Mouse (Mus musculus) natural killer cell, adult 2 months (primary cell): ENCODE results near the gene Rab40c.
"Not testable (repeated sequence)": the region's sequence is repeated elsewhere in the genome, so short reads cannot be mapped to it uniquely, and the experiment has no call there.

Source experiments
- DNase-seq, 2 experiments: peaks; one replicate each; pipeline ENCODE4 v3.0.0; 2022; ENCODE audit warnings: low spot score in 2 of 2

The Rab40c gene

GRCm38 (mm10) chr17:25875171-25876136, 44.1 kb downstream of the Rab40c start:
- peak; percentile 83 to 84 for DNase-seq

DNA sequence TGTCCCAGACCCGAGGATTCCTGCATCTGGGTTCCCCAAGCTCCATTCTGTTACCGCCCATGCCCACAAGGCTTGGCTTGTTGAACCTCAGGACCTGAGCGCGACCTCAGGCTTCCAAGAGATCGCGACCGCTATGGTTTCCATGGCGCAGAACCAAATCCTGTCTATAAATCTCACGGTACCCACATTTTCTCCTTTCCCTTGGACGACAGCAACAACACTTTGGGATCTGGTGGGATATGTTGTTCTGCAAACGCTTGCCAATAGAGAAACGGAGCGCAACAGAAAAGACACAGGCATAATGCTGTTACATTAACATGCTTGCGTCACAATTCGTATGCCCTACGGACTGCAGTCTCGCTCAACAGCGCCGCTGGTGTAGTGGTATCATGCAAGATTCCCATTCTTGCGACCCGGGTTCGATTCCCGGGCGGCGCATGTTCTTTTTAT, 44.8 kb downstream of the Rab40c start, which contains the start of gene Mettl26:
Gene Mettl26 (plus strand): TSS at position 354 of the 450 bp plus-strand sequence.
- DNase-seq, result peak; percentile 93 to 94

DNA sequence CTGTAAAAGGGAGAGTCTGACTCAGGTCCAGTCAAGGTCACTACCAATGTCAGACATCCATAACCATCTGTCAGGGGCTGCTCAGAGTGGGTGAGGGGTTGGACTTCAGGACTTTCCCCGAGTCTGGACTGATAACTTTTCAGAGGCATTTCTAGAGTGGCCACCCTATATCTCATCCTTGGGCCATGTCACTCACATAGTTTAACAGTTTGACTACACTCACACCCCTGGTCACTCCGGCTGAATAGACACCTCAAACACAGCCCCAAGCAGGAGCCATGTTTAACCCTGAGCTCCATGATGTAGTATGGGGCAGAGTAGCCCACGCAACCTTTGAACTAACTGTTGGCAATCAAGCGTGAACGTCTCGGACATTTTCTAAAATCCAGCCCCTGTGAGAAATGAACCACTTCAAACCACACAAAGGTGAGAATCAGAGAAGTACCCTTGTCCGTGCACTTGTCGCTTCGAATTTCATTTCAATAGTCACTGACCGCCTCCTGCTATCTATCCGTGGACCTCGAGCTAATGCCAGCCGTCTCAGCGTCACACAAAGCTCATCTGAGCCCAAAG, 45.3 kb downstream of the Rab40c start:
- no peak for DNase-seq

DNA sequence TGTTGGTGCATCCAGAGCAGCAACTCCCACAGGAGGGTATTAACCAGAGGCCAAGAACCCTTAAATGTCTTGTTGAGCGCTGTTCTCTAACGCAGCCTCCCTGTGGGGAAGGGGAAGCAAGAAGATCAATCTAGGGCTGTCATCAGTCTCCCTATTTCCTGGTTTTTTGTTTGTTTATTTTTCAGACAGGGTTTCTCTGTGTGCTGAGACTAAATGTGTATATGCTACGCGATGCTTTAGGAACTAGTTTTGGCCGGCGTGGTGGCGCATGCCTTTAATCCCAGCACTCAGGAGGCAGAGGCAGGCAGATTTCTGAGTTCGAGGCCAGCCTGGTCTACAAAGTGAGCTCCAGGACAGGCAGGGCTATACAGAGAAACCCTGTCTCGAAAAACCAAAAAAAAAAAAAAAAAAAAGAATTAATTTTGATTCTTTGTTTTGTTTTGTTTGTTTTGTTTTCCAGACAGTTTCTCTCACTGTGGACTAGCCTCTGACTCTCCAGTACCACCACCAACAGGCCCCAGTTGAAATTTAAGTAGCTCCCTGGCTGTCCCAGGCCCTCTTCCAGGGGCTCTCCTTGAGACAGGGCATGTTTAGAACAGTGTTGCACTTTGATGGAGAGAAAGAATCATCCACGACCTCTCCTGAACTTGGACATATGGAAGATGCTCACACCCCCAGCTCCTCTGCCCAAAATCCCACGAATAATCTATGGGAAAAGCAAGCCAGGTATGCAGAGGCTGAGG, 46.0 kb downstream of the Rab40c start:
- DNase-seq, result no peak

DNA sequence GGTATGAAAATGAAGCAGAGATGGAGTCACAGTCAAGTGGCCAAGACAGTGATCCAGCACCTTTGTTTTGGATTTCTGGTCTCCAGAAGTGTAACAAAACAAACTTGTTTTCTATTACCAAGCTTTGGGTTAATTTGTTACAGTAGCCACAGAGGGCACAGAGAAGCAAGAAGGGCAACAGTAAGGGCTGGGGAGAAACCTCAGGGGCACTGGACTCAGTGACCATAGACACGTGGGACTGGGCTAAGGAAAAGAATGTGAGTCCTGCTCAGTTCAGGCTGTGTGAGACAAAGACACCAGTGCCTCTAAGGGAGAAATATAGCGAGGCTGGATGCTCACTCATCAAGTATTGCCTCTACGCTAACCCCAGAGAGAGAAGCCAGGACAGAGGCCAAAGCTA, 46.9 kb downstream of the Rab40c start:
- no peak for DNase-seq

DNA sequence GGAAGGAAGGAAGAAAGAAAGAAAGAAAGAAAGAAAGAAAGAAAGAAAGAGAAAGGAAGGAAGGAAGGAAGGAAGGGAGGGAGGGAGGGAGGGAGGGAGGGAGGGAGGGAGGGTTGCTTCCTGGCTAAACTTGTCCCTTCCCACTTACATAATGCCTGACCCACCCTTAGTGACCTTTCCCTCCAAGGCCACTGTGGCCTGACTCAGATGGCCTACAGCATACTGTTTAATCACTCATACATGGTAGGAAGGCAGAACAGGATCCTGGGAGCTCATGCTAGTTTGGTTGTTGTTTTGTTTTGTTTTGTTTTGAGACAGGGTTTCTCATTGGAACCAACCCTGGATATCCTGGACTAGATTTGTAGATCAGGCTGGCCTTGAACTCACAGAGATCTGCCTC, 48.0 kb downstream of the Rab40c start:
- DNase-seq, result not testable (repeated sequence)

- no peak for DNase-seq
These were observed 49.6 kb downstream of the Rab40c start for GRCm38 (mm10) chr17:25869954-25870353.

GRCm38 (mm10) chr17:25869498-25869897, 50.0 kb downstream of the Rab40c start:
- no peak for DNase-seq

DNA sequence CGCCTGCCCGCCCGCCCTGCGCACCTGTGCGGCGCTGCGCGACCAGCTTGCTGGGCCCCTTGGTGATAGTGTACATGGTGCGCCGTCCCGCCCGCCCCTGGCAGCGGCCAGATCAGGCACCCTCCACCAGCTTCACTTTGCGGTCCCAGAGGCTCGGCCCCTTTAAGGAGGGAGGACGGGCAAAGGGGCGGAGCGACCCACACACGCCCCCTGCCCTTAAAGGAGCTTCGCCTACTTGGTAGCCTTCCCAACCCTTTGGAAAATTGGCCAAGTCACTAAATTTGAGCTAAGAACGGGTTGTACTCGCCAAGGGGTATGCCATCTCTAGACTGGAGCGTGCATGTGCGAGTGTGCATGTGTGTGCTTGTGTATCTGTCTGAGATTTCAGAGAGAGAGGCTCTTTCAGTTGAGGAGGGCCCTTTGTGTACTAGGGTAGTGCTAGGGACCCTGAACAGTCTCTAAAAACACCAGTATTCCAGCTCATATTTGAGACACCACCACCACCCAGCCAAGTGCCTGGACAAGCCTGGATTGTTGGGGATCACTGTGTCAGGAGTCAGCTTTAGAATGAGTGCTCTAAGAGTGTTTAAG, 50.8 kb downstream of the Rab40c start, which contains the start of gene Mcrip2:
Gene Mcrip2 (minus strand): TSS at position 164 of the 591 bp plus-strand sequence.
- DNase-seq, result peak in 1 of 2 experiments; percentile 32

GRCm38 (mm10) chr17:25867836-25868600, 51.5 kb downstream of the Rab40c start:
- no peak for DNase-seq

- DNase-seq, result no peak
These were observed 52.1 kb downstream of the Rab40c start for GRCm38 (mm10) chr17:25867509-25867835.

GRCm38 (mm10) chr17:25866172-25866571, 53.4 kb downstream of the Rab40c start:
- no peak for DNase-seq

DNA sequence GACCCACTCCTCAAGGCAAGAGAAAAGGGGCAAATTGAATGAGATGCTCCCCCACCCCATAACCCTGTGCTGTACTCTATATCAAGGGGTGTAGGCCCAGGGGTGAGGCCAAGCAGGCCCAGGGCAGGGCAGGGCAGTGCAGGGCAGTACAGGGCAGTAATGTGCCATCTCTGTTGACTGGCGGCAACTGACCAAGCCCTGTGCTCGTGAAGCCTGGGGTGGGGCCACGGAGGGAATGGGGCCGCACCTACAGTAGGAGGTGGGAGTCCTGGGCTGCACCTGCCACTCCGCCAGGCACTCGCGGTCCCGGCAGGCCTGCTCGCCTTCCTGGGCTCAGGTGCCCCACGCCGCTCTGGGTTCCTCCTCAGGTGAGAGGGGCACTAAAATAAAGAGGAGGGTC, 54.2 kb downstream of the Rab40c start:
- DNase-seq, result no peak

DNA sequence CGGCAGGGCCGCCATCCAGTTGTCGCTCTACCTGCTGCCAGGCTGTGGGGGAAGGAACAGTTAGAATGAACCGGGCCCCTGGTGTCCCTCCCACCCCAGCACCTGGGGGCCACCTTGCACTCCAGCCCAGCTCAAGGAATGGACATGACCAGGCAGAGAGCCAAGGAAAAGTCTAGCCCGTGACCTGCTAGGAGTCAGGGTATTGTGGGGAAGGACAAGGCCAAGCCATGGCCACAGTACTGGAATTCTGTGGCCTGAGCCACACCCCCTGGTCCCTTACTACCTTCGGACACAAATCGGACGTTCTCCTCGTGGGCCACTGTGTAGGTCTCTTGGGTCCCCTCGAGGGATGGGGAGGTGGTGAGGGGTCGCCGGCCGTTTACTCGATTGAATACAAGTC, 55.2 kb downstream of the Rab40c start:
- no peak for DNase-seq

DNA sequence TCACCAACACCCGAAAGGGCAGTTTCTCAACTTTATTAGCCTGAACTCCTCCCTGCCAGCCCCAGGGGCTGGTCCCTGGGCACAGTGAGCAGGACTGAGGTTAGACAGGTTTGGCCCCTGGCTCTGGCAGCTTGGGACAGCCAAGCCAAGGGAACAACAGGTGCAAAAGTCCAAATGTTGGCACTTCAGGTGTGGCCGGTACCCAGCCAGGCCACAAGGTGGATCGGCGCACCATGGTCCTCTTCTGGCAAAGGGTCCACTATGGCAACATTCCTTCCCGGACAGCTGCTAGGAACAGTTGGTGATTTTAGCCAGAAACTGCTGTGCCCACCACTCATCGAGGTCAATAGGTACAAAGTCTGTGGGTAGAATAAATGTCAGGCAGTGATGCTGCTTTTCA, 55.8 kb downstream of the Rab40c start:
- DNase-seq, result no peak

DNA sequence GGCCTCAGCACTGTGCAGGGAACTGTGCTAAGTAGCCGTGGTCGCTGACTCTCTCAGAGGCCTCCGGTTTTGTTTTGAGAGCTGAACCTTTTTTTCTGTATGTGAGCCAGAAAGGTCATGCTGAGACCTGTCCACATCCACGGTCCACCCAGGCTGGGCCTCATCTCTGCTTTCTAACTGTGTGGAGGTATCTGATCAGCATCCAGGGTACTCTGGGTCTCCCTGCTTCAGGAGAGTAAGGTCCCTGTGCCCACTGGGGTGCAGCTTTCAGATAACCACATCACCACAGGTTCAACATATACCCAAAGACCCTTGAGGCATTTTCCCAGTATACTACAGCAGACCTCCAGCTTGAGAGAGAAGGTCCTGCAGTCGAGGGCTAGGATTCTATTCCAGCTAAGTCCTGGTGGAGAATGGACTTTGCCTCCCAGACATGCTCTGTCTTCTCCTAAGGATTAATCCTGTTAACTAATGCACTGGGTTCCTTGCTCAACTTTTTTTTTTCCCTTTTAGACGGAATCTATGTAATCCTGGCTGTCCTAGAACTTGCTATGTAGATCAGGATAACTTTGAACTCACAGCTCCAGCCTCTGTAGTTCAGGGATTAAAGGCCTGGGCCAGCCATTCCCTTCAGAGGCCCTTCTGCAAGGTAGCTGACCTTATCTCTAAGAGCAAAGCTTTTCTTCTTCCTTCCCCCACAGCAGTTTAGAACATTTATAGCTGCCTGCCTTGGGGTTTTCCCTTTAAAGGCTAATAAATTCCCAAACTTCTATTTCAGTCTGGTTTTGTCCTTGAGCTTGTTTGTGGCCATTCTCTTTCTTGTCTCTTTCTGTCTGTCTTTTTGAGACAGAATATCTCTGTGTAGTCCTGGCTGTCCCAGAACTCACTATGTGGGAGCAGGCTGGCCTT, 57.6 kb downstream of the Rab40c start:
- DNase-seq, result no peak

- DNase-seq, result peak; percentile 83 to 87
These were observed 58.5 kb downstream of the Rab40c start, which contains the start of gene Wdr90 for GRCm38 (mm10) chr17:25860832-25861703. TSS of gene Wdr90 (minus strand) at chr17:25861501.

- DNase-seq, result no peak
These were observed 59.3 kb downstream of the Rab40c start for GRCm38 (mm10) chr17:25860229-25860628.

DNA sequence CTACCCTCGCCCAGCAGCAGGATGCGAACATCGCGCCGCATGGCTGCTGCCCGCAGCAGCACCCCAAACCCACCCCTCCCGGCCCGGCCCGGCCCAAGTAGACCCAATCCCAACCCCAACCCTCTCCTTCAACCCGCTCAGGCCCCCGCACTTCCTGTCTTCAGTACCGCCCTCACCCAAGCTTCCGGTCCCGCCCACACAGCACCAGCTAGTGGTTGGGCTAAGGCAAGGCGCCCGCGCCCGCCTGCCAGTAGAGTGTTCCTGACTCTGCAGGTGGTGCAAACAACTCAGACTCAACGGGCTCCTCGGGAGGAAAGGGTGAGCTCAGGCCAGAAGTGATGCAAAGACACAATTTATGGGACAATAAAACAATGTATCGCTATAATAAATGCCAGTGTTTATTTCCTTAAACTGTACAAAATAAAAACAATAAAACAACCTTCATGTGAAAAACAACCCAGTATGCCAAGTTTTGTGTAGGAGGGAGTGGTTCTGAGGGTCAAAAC, 75.1 kb downstream of the Rab40c start, which contains the start of gene Rhot2:
Gene Rhot2 (minus strand): TSS at position 456 of the 506 bp plus-strand sequence.
- DNase-seq, result peak; percentile 90 to 92
